Mouse (Mus musculus) layer of hippocampus, postnatal 25 days (tissue): ENCODE measurements around the gene Sun1. TPM values are rescaled to one million over a fixed set of nuclear protein-coding genes. Genes with fewer than 3 reads are reported as not detected.

Source experiments
- DNase-seq, 2 experiments: peaks; one replicate each; pipeline ENCODE4 v3.0.0; 2022; ENCODE audit warnings: mixed read lengths in 2 of 2, low spot score in 1 of 2; ENCODE audit errors: extremely low spot score in 1 of 2
- total RNA-seq, 2 experiments: library from RNA; stranded (reverse); gene quantifications; 2 replicates each; pipeline ENCODE4 v1.2.3; 2021

Sun1 gene
- total RNA-seq, 2 experiments from 2014 or later = 65.6 to 86.5 TPM

GRCm38 (mm10) chr5:139282191-139282590 lies 81.8 kb downstream of the Sun1 start:
- DNase-seq = peak; percentile 81 to 96

DNA sequence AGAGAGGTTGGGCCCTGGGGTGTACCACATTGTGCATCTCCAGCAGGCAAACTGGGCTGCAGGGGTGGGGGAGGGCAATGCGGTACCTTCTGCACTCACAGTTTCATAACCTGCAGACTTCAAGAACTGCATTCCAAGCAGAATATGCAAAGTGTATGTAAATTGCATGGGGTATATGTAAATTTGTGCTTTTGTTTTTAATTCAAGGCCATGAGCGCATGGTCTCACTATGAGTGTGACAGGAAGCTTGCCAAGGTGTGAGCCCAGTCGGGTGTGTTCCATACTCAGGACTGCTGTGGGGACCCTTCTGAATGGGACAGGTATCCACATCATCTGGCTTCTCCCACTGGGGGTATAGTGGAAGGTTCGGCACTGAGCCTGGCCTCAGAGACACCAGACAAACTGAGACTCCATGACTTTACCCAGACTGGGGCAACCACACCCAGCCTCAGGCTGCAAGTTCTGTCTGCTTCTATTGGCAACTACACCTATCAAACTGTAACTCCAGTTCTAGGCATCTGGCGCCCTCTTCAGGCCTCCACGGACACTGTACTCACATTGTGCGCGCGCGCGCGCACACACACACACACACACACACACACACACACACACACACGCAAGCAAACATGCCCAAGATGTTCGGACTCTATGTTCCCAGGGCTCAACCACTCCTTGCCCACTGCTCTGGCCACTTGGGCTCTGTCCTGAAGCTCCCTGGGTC lies 83.2 kb downstream of the Sun1 start:
- no peak for DNase-seq

- DNase-seq = no peak
These were observed 85.1 kb downstream of the Sun1 start for GRCm38 (mm10) chr5:139285383-139286067.

- no peak for DNase-seq
These were observed 85.9 kb downstream of the Sun1 start for GRCm38 (mm10) chr5:139286142-139286941.

GRCm38 (mm10) chr5:139287099-139287498 lies 86.7 kb downstream of the Sun1 start:
- no peak for DNase-seq

DNA sequence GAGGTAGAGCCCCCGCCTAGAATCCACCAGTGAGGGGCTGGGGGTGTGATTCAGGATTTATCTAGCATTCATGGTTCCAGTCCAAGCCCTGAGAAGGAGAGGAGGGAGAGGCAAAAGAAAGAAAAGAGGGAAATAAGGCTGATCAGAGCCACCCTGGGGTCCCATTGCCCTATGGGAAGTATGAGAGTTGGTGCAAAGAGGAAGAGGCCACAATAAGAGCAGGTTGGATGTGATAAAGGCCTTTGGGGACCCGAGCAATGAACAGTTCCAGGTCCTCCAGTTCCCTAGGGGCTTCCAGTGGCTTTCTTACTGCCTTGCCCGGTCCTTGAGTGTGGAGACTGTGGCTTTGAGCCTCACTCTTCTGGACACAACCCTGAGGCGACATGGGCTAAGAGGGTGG lies 87.3 kb downstream of the Sun1 start:
- DNase-seq = no peak

GRCm38 (mm10) chr5:139288591-139288990 lies 88.2 kb downstream of the Sun1 start:
- no peak for DNase-seq

DNA sequence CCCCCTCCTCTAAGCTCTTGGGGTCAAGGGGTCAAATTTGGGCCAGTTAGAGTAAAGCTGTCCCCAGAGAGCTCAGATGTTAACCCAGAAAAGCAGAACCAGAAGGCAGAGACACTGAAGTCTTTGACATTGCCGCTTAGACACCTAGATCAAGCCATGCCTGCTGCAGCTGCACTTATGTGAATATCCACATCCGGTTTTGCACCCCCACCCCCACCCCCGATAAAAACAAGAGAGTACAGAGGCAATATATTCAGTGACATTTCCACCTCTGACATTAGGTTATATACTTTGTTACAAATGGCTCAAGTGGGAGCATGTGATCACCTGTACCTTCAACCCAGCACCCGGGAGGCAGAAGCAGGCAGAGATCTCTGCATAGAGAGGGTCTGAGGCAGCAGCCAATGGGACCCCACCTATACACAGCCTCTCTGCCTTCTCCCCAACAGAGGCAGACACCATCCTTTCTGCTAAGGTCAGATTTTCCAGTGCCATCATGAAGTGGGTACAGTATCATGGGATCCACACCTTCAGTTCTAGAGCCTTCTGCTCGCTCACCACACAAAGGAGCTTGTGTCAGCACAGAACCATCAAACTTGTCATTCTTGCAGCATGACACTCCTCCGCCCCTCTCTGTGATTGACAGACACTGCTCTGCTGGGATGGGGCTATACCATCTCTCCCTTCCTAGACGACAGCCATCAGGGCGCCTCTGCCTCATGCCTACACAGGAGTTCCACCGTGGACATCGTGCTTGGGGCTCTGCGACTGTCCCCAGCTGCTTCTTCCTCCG lies 90.2 kb downstream of the Sun1 start:
- DNase-seq = no peak

DNA sequence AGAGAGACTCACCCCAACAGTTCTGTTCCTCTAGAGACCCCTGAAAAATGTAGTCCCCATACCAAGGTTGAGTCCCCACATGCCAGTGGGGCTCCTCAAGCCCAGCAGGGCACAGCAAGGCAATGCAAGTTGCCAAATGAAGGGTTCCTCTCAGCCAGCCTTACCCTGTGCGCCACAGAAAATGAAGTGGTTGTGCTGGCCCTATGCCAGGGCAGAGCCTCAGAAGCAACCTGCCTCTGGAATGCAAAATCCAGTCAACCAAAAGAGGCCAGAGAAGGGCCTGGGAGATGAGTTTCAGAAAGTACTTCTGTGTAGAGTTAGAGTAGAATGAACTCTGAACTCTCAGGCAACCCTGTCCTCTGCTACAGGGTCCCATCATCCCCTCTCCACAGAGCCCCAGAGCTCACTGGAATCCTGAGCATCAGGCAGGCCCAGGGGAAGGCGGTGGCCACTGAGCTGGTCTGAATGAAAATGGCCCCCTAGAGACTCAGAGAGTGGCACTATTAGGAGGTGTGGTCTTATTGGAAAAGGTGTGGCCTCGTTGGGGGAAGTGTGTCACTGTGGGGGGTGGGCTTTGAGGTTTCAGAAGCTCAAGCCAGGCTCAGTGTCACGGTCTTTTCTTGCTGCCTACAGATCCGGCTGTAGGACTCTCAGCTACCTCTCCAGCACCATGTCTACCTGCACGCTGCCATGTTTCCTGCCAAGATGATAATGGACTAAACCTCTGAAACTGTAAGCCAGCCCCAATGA lies 91.5 kb downstream of the Sun1 start:
- no peak for DNase-seq

DNA sequence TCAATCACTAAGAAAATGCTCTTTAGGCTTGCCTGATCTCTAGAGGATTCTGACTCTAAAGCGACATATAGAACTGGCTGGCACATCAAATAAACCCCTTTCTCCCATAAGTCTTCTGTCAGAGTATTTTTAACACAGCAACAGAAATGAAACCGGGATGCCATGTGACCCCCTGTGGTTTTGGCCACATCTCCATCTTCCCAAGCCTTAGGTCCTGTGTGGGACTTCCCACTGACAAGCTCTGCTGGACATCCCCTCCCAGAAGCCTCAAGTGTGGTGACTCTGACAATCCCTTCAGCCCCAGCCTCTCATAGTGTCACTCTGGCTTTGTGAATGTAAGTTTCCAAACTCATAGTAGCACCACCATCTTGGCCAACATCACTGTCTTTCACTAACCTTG lies 93.7 kb downstream of the Sun1 start:
- no peak for DNase-seq

DNA sequence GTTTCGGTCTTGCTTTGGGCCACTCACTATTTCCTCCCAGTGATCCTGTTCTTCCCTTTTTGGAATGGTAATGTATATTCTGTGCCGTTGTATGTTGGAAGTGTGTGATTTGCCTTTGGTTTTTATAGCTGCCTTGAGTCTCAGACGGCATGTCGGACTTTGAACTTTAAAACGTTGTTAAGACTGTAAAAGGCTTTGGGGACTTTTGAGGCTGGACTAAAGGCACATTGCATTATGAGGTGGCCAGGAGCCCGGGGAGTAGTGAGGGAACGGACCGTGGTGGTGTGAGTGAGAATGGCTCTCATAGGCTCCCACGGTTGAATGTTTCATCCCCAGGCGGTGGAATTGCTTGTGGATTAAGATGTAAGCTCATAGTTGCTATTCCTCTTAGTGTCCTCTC lies 96.7 kb downstream of the Sun1 start:
- DNase-seq = no peak

GRCm38 (mm10) chr5:139297745-139298144 lies 97.3 kb downstream of the Sun1 start:
- no peak for DNase-seq

Other genes starting within 250 kb of the Sun1 start
- gene Pdgfa, start 203.3 kb upstream of the Sun1 start, total RNA-seq = 10 to 100 TPM; 42.3 to 45.8 TPM
- gene Prkar1b, start 50.6 kb upstream of the Sun1 start, total RNA-seq = 100 to 1,000 TPM; 375 to 428 TPM
- gene Dnaaf5, start 50.4 kb upstream of the Sun1 start, total RNA-seq = 1 to 10 TPM; 6.8 to 7.6 TPM
- 10 to 100 TPM; 45.2 to 55.3 TPM for gene Get4, start 51.7 kb downstream of the Sun1 start, total RNA-seq
- gene Adap1, start 125.0 kb downstream of the Sun1 start, total RNA-seq = 100 to 1,000 TPM; 207 to 215 TPM
- gene Cox19, start 150.8 kb downstream of the Sun1 start, total RNA-seq = 10 to 100 TPM; 66.7 to 67.9 TPM
- gene Cyp2w1, start 152.0 kb downstream of the Sun1 start, total RNA-seq = not detected
- gene Gpr146, start 177.1 kb downstream of the Sun1 start, total RNA-seq = 10 to 100 TPM; 12.7 to 13.1 TPM
- under 1 TPM; 0.25 to 0.33 TPM for gene C130050O18Rik, start 204.6 kb downstream of the Sun1 start, total RNA-seq
- gene Gper1, start 222.5 kb downstream of the Sun1 start, total RNA-seq = 1 to 10 TPM; 2.3 to 2.8 TPM